Mouse (Mus musculus): ENCODE measurements around the gene Zfp706. TPM values are rescaled to one million over a fixed set of nuclear protein-coding genes. Genes with fewer than 3 reads are reported as not detected.

Zfp706 gene
- polyA plus RNA-seq, 1 experiment from 2014 or later, result 440 TPM

GRCm38 (mm10) chr15:37034155-37034554, 26.6 kb upstream of the Zfp706 start:
- 88% methylated on average over 2 of the region's 2 CpGs for WGBS
- H3K36me3 ChIP-seq, result no peaks in the 10 kb centered on the region

GRCm38 (mm10) chr15:37033431-37033830, 25.9 kb upstream of the Zfp706 start:
- Histone ChIP-seq H3K4me2 (replicated peaks) (no peak overlapping the region), H3K27me3 (no peaks in the 10 kb centered on the region)

More at GRCm38 (mm10) chr15:37034155-37034554, 26.6 kb upstream of the Zfp706 start:
- no peaks in the 10 kb centered on the region for H3K27me3 ChIP-seq
- no peak overlapping the region for H3K27ac ChIP-seq
- H3K4me1 ChIP-seq, result peaks cover 8% of the 10 kb centered on the region
- H3K4me3 ChIP-seq, result no peak overlapping the region
- no peak overlapping the region for H3K9ac ChIP-seq
- H3K4me2 ChIP-seq (replicated peaks), result no peak overlapping the region
- no peaks in the 10 kb centered on the region for H3K9me3 ChIP-seq (replicated peaks)
- no peak for ATAC-seq (ENCODE audit: low FRiP score)

GRCm38 (mm10) chr15:37031334-37032150, 24.0 kb upstream of the Zfp706 start:
- H3K36me3 ChIP-seq, result no peaks in the 10 kb centered on the region
- H3K4me3 ChIP-seq, result no peak overlapping the region
- H3K9me3 ChIP-seq (replicated peaks), result no peaks in the 10 kb centered on the region
- peak; percentile 50 for ATAC-seq (ENCODE audit: low FRiP score)
- H3K4me1 ChIP-seq, result peaks cover 8% of the 10 kb centered on the region
- no peaks in the 10 kb centered on the region for H3K27me3 ChIP-seq
- no peak overlapping the region for H3K9ac ChIP-seq
- H3K27ac ChIP-seq, result peak overlapping the region; percentile 35; the same call in 1 of the 2 replicates
- no peak overlapping the region for H3K4me2 ChIP-seq (replicated peaks)
- WGBS, result 35% methylated on average over 6 of the region's 6 CpGs

More at GRCm38 (mm10) chr15:37033431-37033830, 25.9 kb upstream of the Zfp706 start:
- H3K9me3 ChIP-seq (replicated peaks), result no peaks in the 10 kb centered on the region
- 88% methylated on average over 2 of the region's 2 CpGs for WGBS
- no peak for ATAC-seq (ENCODE audit: low FRiP score)
- H3K36me3 ChIP-seq, result no peaks in the 10 kb centered on the region
- no peak overlapping the region for H3K27ac ChIP-seq
- no peak overlapping the region for H3K4me3 ChIP-seq
- H3K4me1 ChIP-seq, result peaks cover 8% of the 10 kb centered on the region
- H3K9ac ChIP-seq, result no peak overlapping the region

DNA sequence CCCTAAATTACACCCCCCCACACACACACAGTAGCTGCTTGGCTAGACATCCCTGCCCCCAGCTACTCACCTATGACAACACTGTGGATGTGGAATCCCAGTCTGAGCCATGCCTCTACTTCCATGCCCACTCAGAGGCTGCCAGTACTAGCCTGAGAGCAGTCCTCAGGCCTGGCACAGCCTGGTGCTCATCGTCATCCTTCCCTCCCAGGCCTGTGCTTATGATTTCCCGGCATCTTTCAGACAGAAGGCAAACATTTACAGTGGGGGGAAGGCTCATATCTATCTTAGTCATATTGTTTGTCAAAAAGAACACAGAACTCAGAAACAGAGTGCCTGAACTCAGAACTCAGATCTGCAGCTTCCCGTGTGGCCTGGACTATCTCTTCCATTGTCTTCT, 23.4 kb upstream of the Zfp706 start:
- Histone ChIP-seq H3K4me3 (no peak overlapping the region), H3K9me3 (replicated peaks) (no peaks in the 10 kb centered on the region), H3K9ac (no peak overlapping the region), H3K4me1 (peaks cover 8% of the 10 kb centered on the region), H3K27ac (peak overlapping the region; percentile 35; the same call in 1 of the 2 replicates), H3K36me3 (no peaks in the 10 kb centered on the region), H3K4me2 (replicated peaks) (no peak overlapping the region), H3K27me3 (no peaks in the 10 kb centered on the region)
- no peak for ATAC-seq (ENCODE audit: low FRiP score)
- 87% methylated on average over 3 of the region's 3 CpGs for WGBS

DNA sequence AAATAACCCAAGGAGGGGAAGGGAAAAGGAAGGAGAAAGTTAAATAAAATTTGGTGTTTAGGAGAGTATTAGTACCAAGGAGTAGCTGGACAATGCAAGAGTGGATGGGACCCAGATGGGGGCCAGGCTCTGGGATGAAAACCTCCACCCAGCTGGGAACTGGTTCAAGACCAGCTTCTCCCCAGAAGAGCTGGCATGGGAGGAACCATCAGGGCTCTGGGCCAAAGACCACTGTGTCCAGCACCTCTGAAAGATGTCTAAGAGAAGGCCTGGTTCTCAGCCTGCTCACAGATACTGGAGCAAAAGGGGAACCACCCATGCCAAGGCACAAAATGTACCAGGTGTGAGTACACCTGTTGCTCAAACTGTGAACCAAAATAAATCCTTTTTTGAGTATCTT, 20.4 kb upstream of the Zfp706 start:
- no peak overlapping the region for H3K4me3 ChIP-seq
- H3K4me1 ChIP-seq, result peaks cover 8% of the 10 kb centered on the region
- H3K9me3 ChIP-seq (replicated peaks), result no peaks in the 10 kb centered on the region
- no peak overlapping the region for H3K27ac ChIP-seq
- no peak for ATAC-seq (ENCODE audit: low FRiP score)
- no peak overlapping the region for H3K4me2 ChIP-seq (replicated peaks)
- no peaks in the 10 kb centered on the region for H3K27me3 ChIP-seq
- H3K36me3 ChIP-seq, result no peaks in the 10 kb centered on the region
- H3K9ac ChIP-seq, result no peak overlapping the region

DNA sequence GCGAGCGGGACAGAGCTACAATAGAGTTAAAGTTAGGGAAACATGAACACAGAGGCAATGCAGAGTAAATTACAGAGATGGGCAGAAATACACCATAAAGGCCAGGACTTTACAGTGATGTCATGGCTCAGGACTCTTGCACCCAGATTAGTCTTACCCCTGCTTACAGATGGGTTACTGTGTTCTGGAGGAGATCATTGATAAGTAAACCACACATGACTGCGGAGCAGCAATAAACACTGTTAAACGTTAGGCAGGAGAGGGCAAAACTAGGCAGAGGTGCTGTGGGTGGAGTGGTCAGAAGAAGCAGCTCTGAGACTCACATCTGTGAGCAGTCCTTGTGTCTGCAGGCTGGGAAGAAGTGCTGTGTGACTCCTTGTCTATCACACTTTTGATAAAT, 18.9 kb upstream of the Zfp706 start:
- WGBS, result 88% methylated on average over 4 of the region's 4 CpGs
- H3K27ac ChIP-seq, result no peak overlapping the region
- ATAC-seq (ENCODE audit: low FRiP score), result no peak
- H3K4me1 ChIP-seq, result peaks cover 3% of the 10 kb centered on the region
- H3K27me3 ChIP-seq, result no peaks in the 10 kb centered on the region
- H3K4me2 ChIP-seq (replicated peaks), result no peak overlapping the region
- no peaks in the 10 kb centered on the region for H3K9me3 ChIP-seq (replicated peaks)
- H3K4me3 ChIP-seq, result no peak overlapping the region
- H3K36me3 ChIP-seq, result no peaks in the 10 kb centered on the region
- no peak overlapping the region for H3K9ac ChIP-seq

GRCm38 (mm10) chr15:37020581-37021245, 13.1 kb upstream of the Zfp706 start:
- no peaks in the 10 kb centered on the region for H3K27me3 ChIP-seq
- ATAC-seq (ENCODE audit: low FRiP score), result no peak
- no peaks in the 10 kb centered on the region for H3K4me1 ChIP-seq
- H3K9me3 ChIP-seq (replicated peaks), result no peaks in the 10 kb centered on the region
- H3K4me2 ChIP-seq (replicated peaks), result no peak overlapping the region
- H3K4me3 ChIP-seq, result no peak overlapping the region
- no peaks in the 10 kb centered on the region for H3K36me3 ChIP-seq
- H3K27ac ChIP-seq, result no peak overlapping the region
- no peak overlapping the region for H3K9ac ChIP-seq

- Histone ChIP-seq H3K4me1 (no peaks in the 10 kb centered on the region), H3K9me3 (replicated peaks) (no peaks in the 10 kb centered on the region), H3K36me3 (no peaks in the 10 kb centered on the region), H3K9ac (no peak overlapping the region), H3K4me3 (no peak overlapping the region), H3K27ac (no peak overlapping the region), H3K4me2 (replicated peaks) (no peak overlapping the region), H3K27me3 (no peaks in the 10 kb centered on the region)
- no peak for ATAC-seq (ENCODE audit: low FRiP score)
- 82% methylated on average over 3 of the region's 3 CpGs for WGBS
Observed at GRCm38 (mm10) chr15:37019434-37019833, 11.9 kb upstream of the Zfp706 start.

DNA sequence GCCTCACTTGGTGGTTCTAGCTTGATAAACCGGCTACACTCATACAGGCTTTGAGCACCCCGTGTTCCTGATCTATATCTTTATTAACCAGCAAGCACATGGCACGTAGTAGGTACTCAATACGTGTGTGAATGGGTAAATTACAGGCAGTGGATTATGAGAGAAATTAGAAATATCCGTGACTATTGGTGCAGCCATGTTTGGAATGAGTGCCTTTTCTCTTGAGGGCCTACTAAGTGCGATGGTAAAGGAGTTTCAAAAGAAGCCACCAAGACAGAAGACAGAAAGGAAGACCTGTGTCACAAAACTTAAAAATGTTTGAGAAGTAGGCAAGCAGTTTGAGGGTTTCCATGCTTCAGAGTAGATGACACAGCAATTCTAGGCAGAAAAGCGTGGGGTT, 4.3 kb upstream of the Zfp706 start:
- no peak overlapping the region for H3K4me3 ChIP-seq
- H3K4me1 ChIP-seq, result peaks cover 4% of the 10 kb centered on the region; the same call in 1 of the 2 replicates
- no peak overlapping the region for H3K27ac ChIP-seq
- no peak overlapping the region for H3K4me2 ChIP-seq (replicated peaks)
- H3K27me3 ChIP-seq, result no peaks in the 10 kb centered on the region
- 93% methylated on average over 7 of the region's 7 CpGs for WGBS
- no peaks in the 10 kb centered on the region for H3K36me3 ChIP-seq
- no peak overlapping the region for H3K9ac ChIP-seq
- H3K9me3 ChIP-seq (replicated peaks), result no peaks in the 10 kb centered on the region
- ATAC-seq (ENCODE audit: low FRiP score), result no peak

DNA sequence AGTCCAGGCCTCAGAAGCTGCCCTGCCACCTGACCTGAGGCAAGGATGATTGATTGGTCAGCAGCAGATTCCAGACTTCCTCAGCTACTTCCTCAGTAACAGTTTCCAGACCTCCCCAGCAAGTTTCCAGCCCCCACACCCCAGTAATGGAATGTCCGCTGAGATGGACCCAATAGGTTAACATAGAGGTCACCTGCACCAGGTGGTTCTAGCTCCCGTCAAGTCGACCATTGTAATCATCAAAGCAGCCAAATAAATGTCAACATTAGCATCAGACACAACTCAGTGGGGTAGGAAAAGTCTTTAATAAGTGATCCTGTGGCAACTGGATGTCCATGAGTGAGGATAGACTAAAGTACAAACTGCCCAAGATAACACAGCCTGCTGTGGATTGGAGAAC, 3.7 kb upstream of the Zfp706 start:
- no peaks in the 10 kb centered on the region for H3K36me3 ChIP-seq
- H3K27me3 ChIP-seq, result no peaks in the 10 kb centered on the region
- no peak overlapping the region for H3K9ac ChIP-seq
- H3K4me3 ChIP-seq, result no peak overlapping the region
- peaks cover 6% of the 10 kb centered on the region for H3K4me1 ChIP-seq
- 65% methylated on average over 3 of the region's 3 CpGs for WGBS
- ATAC-seq (ENCODE audit: low FRiP score), result no peak
- H3K27ac ChIP-seq, result no peak overlapping the region
- no peak overlapping the region for H3K4me2 ChIP-seq (replicated peaks)
- no peaks in the 10 kb centered on the region for H3K9me3 ChIP-seq (replicated peaks)

DNA sequence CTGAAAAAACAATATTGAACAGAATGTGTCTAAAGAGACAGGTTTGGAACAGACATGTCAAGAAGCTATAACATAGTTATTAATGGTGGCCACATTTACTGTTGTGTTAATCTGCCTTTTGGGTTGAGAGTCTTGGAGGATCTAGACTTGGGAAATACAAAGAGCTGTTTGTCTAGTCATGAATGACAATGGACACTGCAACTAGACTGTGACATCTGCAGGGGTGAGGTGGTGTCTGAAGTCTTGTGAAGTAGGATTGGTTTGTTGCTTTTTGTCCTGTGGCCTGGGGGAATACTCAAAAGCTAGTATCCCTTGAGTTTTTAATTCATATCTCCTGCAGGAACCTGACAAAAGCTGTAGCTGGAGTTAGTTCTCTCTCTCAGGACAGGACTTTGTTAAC, 973 bp upstream of the Zfp706 start:
- H3K4me1 ChIP-seq, result peaks cover 21% of the 10 kb centered on the region
- H3K36me3 ChIP-seq, result no peaks in the 10 kb centered on the region
- H3K9me3 ChIP-seq (replicated peaks), result no peaks in the 10 kb centered on the region
- ATAC-seq (ENCODE audit: low FRiP score), result no peak
- H3K27me3 ChIP-seq, result no peaks in the 10 kb centered on the region
- no peak overlapping the region for H3K9ac ChIP-seq
- H3K27ac ChIP-seq, result no peak overlapping the region
- no peak overlapping the region for H3K4me2 ChIP-seq (replicated peaks)
- no peak overlapping the region for H3K4me3 ChIP-seq

- Histone ChIP-seq H3K9ac (peak overlapping the region; percentile 99), H3K27ac (peak overlapping the region; percentile 97), H3K27me3 (no peaks in the 10 kb centered on the region), H3K36me3 (peaks cover 5% of the 10 kb centered on the region), H3K9me3 (replicated peaks) (no peaks in the 10 kb centered on the region), H3K4me3 (peak overlapping the region; percentile 94), H3K4me1 (peaks cover 21% of the 10 kb centered on the region), H3K4me2 (replicated peaks) (peak overlapping the region; percentile 76)
- WGBS, result 33% methylated on average over 8 of the region's 8 CpGs
- ATAC-seq (ENCODE audit: low FRiP score), result no peak
Observed at GRCm38 (mm10) chr15:37007959-37008419, 416 bp upstream of the Zfp706 start.

Data from hindbrain, embryonic 12.5 days (tissue).